Mouse (Mus musculus) brain, adult 2 months (tissue): ENCODE data around the gene Slc22a20.

Experiments
- DNase-seq: peaks from one replicate; pipeline ENCODE4 v3.0.0; 2011; ENCODE audit warnings: low read depth, low spot score

Gene Slc22a20

DNA sequence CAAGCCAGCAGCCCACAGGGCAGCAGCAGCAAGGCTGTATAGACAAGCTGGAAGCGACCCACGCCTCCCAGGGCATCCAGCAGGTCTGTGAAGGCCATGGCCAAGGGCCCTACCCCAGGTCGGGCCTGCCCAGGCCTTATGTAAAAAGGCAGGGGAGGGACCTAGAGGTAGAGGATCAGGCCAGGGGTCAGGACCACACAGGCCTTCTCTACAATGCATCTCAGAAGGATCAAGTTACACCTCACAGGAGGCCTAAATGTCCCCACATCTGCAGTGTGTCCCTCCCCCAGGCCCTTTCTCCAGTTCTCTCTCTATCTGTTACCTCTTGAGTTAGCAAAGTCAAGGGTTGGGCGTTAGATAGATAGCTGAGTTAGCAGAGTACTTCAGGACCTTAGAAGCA, at the start of gene Slc22a20:
Slc22a20 (minus strand) TSS at position 101 of the 400 bp plus-strand sequence.
- DNase-seq, result no peak

DNA sequence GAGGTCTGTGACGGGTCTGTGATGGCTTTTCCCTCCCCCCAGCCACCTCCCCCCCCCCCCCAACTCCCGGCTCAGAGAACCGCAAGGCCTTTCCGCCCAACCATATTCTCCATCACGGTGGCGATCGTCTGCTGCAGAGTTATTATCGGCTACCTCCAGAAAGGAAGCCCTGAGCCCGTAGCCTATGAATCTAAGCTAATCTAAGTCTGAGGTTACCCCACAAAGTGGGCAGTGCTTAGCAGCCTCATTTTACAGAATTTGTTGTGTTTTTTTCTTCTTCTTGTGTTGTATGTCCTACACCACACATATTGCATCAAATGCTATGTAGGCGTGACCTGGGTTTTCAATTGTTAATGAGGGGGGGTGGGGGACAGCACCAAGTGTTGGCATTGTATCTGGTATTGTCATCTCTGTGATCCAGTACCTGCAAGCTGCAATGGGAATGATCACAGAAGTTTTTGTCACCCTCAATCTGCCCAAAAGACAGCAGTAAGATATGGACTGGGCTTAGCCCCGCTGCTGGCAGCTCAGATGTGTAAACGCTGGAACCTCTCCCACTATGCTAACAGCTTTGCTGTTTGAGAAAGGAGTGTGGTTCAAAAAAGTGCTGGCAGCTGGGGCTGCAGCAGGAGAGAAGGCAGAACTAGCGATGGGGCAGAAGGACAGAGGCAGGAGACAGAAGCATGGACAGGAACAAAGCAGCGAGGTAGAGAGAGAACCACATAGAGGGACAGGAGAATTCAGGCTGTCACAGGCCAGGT, 44.8 kb upstream of the Slc22a20 start:
- DNase-seq, result no peak

DNA sequence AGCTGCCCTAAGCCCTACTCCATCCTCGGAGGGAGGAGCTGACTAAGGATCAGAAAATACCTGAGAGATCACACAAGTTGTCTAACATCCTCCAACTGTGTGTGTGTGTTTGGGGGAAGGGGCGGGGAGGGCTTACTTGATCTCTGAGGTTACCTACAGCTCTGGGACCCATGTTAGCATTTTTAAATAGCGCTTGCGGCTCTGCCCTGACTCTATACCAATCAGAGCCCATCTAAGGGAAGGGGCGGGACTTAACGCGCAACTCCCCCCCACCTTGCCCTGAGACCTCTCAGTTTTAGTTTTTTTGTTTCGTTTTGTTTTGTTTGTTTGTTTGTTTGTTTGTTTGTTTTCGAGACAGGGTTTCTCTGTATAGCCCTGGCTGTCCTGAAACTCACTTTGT, 43.5 kb upstream of the Slc22a20 start:
- DNase-seq, result no peak

DNA sequence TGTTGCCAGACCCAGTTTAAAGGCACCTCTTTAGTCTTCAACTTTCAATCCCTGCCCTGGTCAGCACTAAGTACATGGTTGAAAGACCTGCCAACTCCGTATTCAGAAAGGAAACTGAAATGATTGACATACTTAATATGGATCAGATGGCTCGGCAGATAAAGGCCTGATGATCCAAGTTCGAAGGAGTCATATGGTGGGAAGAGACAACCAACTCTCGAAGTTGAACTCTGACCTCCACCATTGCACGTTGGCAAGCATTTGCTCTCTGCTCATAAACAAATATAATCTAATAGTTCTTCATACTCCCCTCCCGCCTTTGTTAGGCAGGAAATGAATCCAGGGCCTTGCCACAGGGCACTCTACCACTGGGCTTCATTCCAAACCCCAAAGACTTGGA, 43.0 kb upstream of the Slc22a20 start:
- no peak for DNase-seq

DNA sequence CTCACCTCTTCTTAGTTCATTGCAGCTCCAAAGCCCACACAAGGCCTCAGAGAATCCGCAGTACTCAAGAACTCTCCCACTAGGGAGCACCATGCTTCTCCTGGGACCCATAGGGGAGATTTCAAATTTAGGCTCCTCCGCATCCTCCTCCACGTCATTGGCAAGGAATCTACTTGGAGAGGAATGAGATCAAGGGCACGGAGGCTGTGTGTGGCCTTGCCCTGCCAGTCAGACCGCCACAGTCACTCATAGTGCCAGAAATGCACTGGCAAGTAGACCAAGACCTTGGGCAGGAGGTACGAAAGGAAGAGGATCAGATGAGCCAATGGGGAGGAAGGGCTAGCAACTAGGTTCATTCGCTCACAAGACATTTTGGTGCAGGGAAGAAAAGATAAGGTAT, 38.0 kb upstream of the Slc22a20 start:
- DNase-seq, result no peak

DNA sequence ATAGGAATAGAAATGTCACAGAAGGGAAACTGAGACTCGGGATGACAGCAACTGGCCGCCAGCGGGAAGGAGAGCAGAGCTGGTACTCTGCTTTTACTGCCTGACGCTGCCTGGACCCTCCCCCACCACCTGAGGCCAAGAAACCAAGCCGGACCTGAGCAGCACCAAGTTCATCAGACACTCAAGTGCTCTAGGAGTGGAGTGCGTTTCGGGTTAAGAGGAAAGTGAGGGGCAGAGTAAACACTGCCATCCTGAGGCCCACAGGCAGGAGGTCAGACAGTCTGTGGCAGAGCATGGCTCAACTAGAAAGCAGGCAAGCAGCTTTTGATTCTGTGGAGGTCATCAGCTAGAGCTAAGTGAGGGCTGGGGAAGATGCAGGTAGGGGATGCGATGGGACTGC, 37.1 kb upstream of the Slc22a20 start:
- no peak for DNase-seq

DNA sequence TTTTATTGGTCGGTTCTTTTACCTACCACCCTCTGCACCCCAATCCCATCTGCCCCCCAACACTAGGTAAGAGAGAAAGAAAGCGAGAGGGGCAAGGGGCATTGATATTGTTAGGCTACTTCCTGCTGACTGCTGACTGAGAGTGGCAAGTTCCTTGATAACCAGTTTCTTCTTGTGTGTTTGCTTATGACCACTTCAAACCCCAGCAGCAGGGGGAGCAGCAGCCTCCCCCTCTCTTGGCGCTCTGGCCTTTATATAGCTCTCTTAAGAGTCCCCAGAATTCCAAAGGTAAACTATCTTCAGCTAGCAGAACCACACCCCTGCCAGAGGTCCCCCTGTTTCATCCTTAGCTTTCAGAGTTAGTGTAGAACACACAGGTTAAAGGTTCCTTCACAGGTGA, 34.3 kb upstream of the Slc22a20 start:
- no peak for DNase-seq

DNA sequence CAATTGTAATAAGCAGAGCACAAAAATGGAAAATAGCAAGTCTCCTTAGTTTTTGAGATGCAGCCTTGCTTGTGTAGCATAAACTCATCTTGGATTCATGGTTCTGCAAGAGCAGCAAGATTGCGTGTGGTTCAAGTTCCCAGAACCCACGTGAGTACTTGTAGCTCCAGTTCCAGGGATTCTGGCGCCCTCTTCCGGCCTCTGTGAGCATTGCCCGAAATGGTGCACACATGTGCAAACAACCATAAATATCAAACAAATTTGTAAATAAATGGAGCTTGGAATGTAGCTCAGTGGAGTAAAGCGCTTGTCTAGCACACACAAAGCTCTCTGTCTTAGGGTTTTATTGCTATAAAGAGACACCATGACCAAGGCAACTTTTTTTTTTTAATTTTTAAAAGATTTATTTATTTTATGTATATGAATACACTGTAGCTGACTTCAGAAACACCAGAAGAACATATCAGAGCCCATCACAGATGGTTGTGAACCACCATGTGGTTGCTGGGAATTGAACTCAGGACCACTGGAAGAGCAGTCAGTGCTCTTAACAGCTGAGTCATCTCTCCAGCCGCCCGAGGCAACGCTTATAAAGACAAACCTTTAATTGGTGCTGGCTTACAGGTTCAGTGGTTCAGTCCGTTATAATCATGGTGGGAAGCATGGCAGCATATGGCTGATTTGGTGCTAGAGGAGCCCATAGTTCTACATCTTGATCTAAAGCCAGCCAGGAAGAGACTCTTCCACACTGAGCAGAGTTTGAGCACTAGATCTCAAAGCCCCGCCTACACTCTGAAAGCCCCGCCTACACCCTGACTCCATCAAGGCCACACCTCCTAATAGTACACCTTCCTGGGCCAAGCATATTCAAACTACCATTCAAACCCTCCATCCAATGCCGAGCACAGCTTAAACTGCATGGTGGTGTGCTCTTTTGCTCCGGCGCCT, 32.5 kb upstream of the Slc22a20 start:
- DNase-seq, result peak; percentile 95

DNA sequence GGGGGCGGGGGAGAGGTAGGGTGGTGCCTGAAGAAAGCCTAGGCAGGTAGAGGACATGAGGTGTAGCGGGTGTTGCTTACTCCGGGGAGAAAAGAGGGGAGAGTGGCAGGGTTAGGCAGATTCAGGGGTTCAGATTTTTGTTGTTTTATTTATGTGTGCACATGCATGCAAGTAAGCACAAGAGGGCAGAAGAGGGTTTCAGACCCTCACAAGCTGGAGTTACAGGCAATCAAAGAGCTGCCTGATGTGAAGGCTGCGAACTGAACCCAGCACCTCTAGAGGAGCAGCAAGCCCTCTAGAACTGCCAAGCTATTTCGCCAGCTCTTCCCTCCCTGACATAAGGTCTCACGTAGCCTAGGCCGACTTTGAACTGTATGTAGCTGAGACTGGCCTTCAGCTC, 30.6 kb upstream of the Slc22a20 start:
- DNase-seq, result peak; percentile 59

DNA sequence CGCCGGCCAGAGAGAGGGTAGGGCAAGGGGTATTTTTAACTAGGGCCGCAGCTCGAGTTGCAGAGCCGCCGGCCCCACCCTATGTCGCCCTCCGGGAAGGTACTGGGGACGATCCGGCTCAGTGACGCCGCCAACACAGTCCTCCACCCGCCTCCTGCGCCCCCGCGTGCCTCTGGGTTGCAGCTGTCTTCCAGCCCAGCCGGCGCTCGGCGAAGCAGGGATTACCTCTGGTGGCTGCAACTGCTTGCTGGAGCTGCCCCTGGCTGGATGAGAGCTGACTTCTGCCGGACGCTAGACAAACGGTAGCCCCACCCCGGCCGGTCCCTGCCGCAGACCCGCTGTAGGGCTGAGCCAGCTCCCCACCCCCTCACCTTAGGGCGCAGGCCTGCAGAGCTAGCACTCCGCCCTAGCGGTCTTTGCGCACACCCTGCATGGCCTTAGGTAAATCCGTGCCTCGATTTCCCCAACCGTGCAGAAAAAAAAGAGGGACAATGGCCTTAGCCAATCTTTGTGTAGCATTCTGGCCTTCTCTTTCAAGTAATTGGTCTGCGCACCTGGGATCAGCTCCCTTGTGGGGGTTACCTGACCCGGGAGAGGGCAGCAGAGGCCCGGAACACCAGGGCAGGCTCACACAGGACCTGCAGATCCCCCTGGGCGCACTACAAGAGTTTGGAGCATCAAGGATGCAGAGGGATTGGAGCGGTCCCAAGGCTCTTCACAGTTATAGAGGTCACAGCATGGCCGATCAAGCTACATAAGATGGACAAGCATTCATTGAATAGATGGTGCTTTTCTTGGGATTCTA, 29.8 kb upstream of the Slc22a20 start, which contains the start of gene Capn1:
Capn1 (minus strand) TSS at position 387 of the 805 bp plus-strand sequence.
- peak; percentile 76 for DNase-seq

DNA sequence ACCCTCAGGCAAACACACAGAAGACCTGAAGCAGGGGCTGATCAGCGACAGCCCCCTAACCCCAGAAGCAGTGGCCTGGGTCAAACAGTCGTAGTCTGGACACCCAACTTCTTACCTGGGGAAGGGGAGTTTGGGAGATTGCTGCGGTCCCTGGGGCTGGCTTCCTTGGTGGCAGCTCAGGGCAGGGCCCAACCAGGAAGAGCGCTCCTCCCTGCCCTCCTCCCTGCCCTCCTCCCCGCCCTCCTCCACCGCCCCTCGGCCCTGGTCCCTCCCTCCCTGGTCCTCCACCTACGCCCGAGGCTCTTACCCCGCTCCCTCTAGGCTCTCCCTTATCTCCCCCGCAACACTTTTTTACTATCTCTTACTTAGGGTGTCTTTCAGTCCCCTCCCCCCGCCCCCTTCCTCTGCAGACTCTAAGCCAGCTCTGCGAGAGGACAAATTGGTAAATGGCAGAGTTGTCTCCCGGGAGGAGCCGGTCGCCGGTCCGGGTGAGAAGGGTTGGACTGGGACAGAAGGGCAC, 29.1 kb upstream of the Slc22a20 start:
- DNase-seq, result peak; percentile 83

DNA sequence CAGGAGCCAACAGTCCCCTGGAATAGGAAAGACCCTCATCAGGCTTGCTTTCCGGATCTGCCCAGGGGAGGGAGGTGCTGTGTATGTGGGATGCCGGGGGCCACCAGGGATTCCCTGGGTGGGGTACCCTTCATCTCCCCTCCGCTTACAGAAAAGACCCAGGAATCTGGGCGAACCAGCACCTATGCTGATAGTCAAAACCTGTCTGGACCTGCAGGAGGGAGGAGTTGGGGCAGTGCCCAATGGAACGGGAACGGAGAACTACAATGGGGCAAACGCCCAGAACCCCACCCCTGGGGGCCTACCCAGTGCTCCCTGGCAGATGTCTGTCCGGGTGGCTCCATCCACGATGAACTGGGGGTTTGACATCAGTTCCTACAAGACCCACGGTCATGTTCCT, 27.7 kb upstream of the Slc22a20 start:
- no peak for DNase-seq

DNA sequence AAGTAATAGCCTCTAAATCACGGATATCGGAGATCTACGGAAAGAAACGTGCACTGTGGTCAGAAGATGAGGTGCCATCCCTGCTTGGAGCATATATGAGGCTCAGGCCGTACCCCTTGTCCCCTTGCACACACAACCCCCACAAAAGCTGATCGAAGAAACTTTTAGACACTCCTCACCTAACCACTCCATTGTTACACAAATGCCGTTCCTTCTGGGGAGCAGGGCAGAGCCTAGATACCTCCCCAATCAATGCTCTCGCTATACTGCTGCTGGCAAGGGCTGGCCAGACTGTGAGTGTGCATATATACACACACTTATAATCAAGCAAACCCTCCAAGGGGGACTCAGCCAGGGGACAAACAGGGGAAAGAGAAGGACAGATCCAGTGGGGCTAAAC, 23.2 kb upstream of the Slc22a20 start:
- DNase-seq, result no peak

DNA sequence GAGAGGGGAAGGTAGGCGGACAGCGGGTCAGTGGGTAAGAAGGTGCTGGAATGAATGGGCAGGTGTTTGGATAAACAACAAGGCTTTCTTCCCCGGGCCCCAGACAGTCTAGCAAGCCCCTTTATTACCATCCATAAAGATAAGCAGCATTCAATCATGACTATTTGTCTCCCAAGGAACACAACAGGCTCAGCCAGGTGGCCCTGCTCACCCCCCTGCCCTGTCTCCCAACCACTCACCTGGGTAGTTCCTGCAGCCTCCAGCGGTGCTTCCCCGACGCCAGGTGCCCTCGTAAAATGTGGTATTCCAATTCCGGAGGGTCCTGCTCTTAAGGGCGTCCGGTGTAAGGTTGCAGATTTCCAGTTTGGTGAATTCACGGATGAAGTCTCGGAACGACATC, 21.1 kb upstream of the Slc22a20 start:
- DNase-seq, result no peak

DNA sequence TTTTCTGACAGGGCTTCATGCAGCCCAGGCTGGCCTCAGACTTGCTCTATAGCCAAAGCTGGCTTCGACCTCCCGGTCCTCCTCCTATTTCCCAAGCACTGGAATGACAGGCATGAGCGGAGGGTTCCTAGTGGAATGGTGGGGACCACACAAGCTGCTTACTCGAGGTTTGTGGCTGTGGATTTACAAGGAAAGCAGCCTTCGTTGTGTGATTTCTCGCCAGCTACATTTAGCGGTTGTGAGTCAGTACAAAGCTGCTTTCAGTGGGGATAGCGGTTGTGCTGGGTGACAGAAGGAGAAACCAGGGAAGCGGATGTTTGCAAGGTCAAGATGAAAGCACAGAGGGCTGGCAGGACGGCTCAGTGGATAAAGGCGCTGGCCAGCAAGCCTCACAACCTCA, 19.6 kb upstream of the Slc22a20 start:
- DNase-seq, result peak; percentile 26

DNA sequence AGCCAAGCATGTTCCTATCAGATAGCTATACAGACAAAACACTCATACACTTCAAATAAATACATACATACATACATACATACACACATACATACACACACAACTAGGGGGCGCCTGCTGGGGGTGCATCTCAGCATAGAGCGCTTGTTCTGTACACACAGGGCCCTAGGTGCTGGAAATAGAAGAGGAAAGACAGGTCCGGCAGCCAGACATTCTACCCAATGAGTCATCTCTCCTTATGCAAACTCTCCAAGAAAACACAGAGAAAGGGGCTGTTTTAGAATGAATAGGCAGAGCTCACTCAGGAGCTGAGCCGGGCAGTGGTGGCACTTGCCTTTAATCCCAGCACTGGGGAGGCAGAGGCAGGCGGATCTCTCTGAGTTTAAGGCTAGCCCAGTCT, 14.0 kb upstream of the Slc22a20 start:
- DNase-seq, result no peak

DNA sequence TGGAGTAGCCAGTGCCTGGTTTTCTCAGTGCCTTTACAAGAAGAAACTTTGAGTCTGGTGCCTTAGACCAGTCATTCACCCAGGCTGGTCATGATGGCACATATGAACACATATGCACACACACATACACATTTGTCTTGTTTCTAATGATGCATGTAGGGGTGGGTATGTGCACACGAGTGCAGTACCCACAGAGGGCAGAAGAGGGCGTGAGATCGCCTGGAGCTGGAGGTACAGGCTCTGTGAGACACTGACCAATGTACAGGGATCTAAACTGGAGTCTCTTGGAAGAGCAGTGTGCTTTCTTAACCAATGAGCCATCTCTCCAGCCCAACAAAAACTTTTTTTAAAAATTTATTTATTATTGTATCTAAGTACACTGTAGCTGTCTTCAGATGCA, 12.2 kb upstream of the Slc22a20 start:
- DNase-seq, result no peak

DNA sequence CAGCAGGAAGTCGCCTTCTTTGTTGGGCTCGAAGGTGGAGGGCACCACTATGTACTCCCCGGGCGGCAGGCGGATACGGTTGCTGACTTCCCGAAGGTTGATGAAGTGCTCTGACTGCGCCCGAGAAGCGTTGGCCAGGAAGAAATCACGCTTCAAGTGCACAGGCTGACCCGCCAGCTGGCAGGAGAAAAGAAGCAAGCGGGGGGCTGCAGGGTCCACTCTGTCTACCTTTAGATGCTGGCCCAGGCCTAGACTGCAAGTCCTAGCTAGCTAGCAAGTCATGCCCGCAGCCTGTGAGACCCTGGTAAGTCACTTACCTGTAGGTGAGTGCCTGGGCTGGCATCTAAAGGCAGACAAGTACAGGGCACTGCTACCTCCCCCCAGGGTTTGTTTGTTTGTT, 8.8 kb upstream of the Slc22a20 start:
- DNase-seq, result no peak

DNA sequence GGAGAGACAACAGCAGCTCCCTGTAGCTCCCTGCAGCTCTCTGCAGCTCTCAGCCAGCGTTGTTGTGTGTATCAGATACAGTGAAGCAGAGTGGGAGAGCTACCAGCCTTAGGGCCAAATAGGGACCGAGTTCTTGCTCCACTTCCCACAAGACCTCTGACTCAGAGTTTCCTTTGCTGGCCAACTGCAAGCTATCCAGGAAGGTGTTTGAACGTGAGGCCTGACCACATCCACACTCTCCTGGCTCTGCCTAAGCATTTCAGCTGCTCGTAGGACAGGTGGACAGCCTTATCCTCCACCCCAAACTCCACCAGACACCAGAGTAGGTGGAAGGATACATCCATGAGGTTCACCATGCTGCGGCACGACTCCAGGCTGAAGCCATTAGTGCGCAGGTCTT, 6.1 kb upstream of the Slc22a20 start:
- DNase-seq, result no peak

DNA sequence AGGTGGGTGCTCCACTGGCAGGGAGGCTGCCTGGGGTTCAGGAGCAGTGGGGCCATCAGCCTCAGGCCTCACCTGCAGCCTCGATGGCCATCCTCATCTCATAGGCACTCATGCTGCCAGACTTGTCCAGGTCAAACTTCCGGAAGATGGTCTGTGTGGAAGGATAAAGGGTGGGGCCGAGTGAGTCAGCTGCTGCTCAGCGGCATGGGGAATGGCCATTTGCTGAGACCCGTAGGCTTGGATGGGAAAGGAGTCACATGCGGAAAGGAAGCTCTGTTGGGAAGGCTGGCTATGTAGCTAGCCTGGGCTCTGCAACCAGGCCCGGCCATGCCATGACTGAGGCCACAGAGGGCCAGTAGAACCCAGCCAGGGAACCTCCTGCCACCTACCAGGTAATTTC, 5.5 kb upstream of the Slc22a20 start:
- DNase-seq, result no peak

DNA sequence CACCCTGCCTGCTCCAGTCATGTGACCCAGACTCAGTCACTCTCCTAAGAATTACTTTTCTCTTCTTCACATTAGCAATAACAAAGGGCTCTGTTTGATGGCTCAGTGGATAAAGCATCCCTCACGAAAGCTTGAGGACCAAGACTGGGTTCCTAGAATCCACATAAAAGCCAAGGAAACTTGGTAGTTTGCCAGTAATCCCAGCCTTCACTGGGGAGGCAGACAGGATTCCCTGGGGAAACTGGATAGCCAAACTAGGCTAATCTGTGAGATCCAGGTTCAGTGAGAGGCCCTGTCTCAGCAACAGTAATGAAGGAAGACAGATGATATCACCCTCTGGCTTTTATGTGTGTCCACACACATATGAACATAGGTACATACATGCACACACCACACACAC, 5.0 kb upstream of the Slc22a20 start:
- no peak for DNase-seq

DNA sequence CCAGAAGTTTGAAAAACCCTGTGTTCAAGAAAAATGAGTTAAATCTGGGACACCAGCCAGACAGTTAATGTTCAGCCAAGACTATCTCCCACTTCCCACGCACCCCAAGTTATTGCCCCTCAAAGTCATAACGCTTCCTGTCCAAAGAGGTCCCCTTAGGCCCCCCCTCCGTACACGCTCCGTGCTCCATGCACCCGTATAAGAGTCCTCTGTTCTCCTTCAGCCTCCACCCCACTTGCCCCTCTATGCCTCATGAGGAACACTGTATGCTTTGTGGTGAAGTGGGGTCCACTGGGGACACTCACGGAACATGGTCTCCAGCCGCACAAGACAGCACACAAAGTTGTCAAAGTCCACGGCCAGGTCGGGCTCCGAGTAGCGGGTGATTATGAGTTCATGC, 4.1 kb upstream of the Slc22a20 start:
- no peak for DNase-seq
